Mouse (Mus musculus) small intestine, adult 2 months (tissue): ENCODE measurements around the gene Rmnd5b. TPM values are rescaled to one million over a fixed set of nuclear protein-coding genes. Genes with fewer than 3 reads are reported as not detected.
"Not testable (repeated sequence)": the region's sequence is repeated elsewhere in the genome, so short reads cannot be mapped to it uniquely, and the experiment has no call there.

Experiments used
- H3K27ac ChIP-seq: fragments of 200-500 bp; 2 replicates; pipeline ENCODE4 v1.5.1; 2012; ENCODE audit warnings: low read depth, low read length, control low read depth, inconsistent platforms; ENCODE audit not compliant: insufficient read depth
- H3K27me3 ChIP-seq: fragments of 200-500 bp; 2 replicates; pipeline ENCODE4 v1.6.1; 2012; ENCODE audit warnings: mild to moderate bottlenecking, moderate library complexity, low read length, inconsistent platforms; ENCODE audit not compliant: control insufficient read depth, insufficient read depth
- H3K36me3 ChIP-seq: fragments of 200-500 bp; 2 replicates; pipeline ENCODE4 v1.6.1; 2012; ENCODE audit warnings: mild to moderate bottlenecking, low read length, control low read depth, inconsistent platforms; ENCODE audit not compliant: control insufficient read depth, insufficient read depth
- H3K4me1 ChIP-seq: fragments of 200-500 bp; 2 replicates; pipeline ENCODE4 v1.6.1; 2012; ENCODE audit warnings: low read length, inconsistent platforms, mixed read lengths; ENCODE audit not compliant: control insufficient read depth, insufficient read depth, insufficient read length
- H3K4me3 ChIP-seq: fragments of 200-500 bp; 2 replicates; pipeline ENCODE4 v1.5.1; 2012; ENCODE audit warnings: low read depth, mild to moderate bottlenecking, control low read depth, inconsistent platforms, low read length, moderate library complexity
- CTCF ChIP-seq: fragments of 200-500 bp; IDR thresholded peaks from 2 replicates; pipeline ENCODE4 v1.5.1; 2012; ENCODE audit warnings: low read depth, mild to moderate bottlenecking, control low read depth, inconsistent platforms, low read length, moderate library complexity, mixed read lengths; ENCODE audit not compliant: insufficient replicate concordance, insufficient read length; ENCODE audit errors: extremely low read depth
- POLR2A ChIP-seq: fragments of 200-500 bp; IDR thresholded peaks from 2 replicates; pipeline ENCODE4 v1.6.1; 2012; ENCODE audit warnings: low read depth, mild to moderate bottlenecking, control low read depth, inconsistent platforms, low read length, moderate library complexity
- WGBS: fragments of 180-500 bp; shearing (Covaris S2); methylation state at CpG from one replicate; pipeline ENCODE4 v1.1.7; 2018; 5-methylcytosine and 5-hydroxymethylcytosine counted together
- polyA plus RNA-seq: library from polyadenylated mRNA; depleted of rRNA; stranded (reverse); fragments of >200 nt; gene quantifications from 2 replicates; pipeline ENCODE4 v1.2.3, GENCODE M21; 2012

Gene Rmnd5b
- polyA plus RNA-seq, 1 experiment, result 45.9 TPM

GRCm38 (mm10) chr11:51671376-51671775, 35.7 kb upstream of the Rmnd5b start:
- Histone ChIP-seq H3K4me1 (no peaks in the 10 kb centered on the region), H3K27ac (no peak overlapping the region), H3K4me3 (no peak overlapping the region), H3K27me3 (no peaks in the 10 kb centered on the region), H3K36me3 (no peaks in the 10 kb centered on the region)
- WGBS, result 28% methylated on average over 2 of the region's 2 CpGs
- TF ChIP-seq POLR2A, result no peak
- no peak for TF ChIP-seq CTCF

DNA sequence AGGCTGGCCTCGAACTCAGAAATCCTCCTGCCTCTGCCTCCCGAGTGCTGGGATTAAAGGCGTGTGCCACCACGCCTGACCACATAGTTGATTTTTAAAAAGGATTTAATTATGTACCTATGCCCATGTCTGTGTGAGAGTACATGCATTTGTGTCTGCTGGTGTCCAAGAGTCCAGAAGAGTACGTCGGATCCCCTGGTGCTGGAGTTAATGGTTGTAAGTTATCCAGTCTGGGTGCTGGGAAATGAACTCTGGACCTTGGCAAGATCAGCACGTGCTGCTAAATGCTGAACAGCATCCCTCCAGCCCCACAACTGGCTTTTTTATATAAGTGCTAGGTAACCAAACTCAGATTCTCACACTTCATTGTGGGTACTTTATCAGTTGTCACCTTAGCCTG, 35.1 kb upstream of the Rmnd5b start:
- no peaks in the 10 kb centered on the region for H3K4me1 ChIP-seq
- H3K4me3 ChIP-seq, result no peak overlapping the region
- WGBS, result 76% methylated on average over 7 of the region's 7 CpGs
- no peaks in the 10 kb centered on the region for H3K36me3 ChIP-seq
- TF ChIP-seq POLR2A (no peak), CTCF (no peak)
- no peak overlapping the region for H3K27ac ChIP-seq
- no peaks in the 10 kb centered on the region for H3K27me3 ChIP-seq

GRCm38 (mm10) chr11:51664747-51665146, 29.1 kb upstream of the Rmnd5b start:
- not testable (repeated sequence) for H3K4me3 ChIP-seq, H3K27me3 ChIP-seq, H3K4me1 ChIP-seq, H3K36me3 ChIP-seq, H3K27ac ChIP-seq
- WGBS, result 91% methylated on average over 7 of the region's 7 CpGs

- Histone ChIP-seq H3K4me1 (peaks cover 9% of the 10 kb centered on the region), H3K36me3 (no peaks in the 10 kb centered on the region), H3K27ac (no peak overlapping the region), H3K27me3 (no peaks in the 10 kb centered on the region), H3K4me3 (no peak overlapping the region)
- WGBS, result 68% methylated on average over 7 of the region's 7 CpGs
- no peak for TF ChIP-seq POLR2A
- no peak for TF ChIP-seq CTCF
These were observed 26.9 kb upstream of the Rmnd5b start for GRCm38 (mm10) chr11:51662632-51663031.

DNA sequence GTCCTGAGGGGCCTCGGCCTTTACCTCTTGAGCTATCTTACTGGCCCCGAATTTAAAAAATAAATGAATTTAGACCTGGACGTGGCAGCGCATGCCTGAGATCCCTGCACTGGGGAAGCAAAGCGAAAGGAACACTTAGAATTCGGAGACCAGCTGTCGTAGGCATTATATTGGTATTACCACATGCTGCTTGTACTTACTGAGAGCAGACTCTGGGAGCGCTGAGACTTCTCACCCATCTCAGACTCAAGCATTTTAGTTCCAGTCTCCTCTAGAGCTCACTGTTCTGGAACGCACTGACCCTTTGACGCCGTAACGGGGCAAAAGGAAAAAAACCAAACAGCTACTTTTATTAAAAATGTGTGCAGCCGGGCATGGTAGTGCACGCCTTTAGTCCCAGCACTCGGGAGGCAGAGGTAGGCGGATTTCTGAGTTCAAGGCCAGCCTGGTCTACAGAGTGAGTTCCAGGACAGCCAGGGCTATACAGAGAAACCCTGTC, 26.2 kb upstream of the Rmnd5b start:
- 88% methylated on average over 16 of the region's 16 CpGs for WGBS
- no peaks in the 10 kb centered on the region for H3K27me3 ChIP-seq
- TF ChIP-seq CTCF (no peak), POLR2A (no peak)
- H3K27ac ChIP-seq, result no peak overlapping the region
- H3K36me3 ChIP-seq, result no peaks in the 10 kb centered on the region
- no peak overlapping the region for H3K4me3 ChIP-seq
- H3K4me1 ChIP-seq, result peaks cover 9% of the 10 kb centered on the region

DNA sequence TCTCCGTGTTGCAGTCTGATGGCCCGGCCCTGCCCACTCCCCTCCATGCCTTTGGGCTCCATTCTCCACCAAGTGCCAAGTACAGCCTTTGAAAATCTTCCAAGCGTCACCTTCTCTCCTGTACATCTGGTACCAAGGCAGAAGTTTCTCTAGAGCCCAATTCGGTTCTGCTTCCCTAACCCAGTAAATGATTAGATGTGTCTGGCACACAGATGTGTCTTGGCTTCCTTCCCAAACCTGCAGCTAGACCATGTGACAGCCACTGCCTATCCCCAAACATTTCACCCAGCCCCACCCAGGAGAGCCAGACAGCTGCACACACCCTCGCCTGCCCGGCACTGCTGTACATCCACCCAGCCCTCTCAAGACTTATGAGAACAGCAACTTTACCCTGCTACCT, 23.0 kb upstream of the Rmnd5b start:
- 13% methylated on average over 6 of the region's 6 CpGs for WGBS
- Histone ChIP-seq H3K4me3 (no peak overlapping the region), H3K27me3 (no peaks in the 10 kb centered on the region), H3K4me1 (peaks cover 9% of the 10 kb centered on the region), H3K27ac (no peak overlapping the region), H3K36me3 (no peaks in the 10 kb centered on the region)
- TF ChIP-seq CTCF (no peak), POLR2A (no peak)

DNA sequence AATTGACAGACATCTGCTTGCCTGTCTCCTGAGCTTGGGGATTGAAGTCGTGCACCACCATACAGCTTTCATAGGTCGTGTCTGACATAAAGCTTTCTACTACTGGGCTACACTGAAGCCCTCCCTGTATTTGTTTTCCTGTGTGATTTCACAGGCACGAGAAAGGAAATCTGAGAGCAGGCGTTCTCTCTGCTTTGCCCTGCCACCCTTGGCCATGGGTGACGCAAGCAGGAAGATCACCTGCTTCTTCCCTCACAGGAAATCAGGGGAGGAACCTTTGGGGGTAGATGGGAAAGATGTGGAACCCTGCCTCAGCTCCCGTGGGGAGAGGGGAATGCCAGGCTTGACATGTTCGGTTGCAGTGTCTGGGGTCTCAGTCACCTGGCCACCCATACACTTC, 22.6 kb upstream of the Rmnd5b start:
- Histone ChIP-seq H3K4me3 (no peak overlapping the region), H3K4me1 (peaks cover 9% of the 10 kb centered on the region), H3K36me3 (no peaks in the 10 kb centered on the region), H3K27ac (no peak overlapping the region), H3K27me3 (no peaks in the 10 kb centered on the region)
- WGBS, result 17% methylated on average over 7 of the region's 7 CpGs
- TF ChIP-seq POLR2A (no peak), CTCF (no peak)

- no peak overlapping the region for H3K27ac ChIP-seq
- 80% methylated on average over 10 of the region's 10 CpGs for WGBS
- peaks cover 9% of the 10 kb centered on the region for H3K4me1 ChIP-seq
- no peaks in the 10 kb centered on the region for H3K36me3 ChIP-seq
- no peaks in the 10 kb centered on the region for H3K27me3 ChIP-seq
- no peak overlapping the region for H3K4me3 ChIP-seq
- TF ChIP-seq CTCF (no peak), POLR2A (no peak)
These were observed 21.3 kb upstream of the Rmnd5b start for GRCm38 (mm10) chr11:51656798-51657521.
